Comparison of ENCODE assay signal across 18 mouse cellular contexts in the genomic region with DNA sequence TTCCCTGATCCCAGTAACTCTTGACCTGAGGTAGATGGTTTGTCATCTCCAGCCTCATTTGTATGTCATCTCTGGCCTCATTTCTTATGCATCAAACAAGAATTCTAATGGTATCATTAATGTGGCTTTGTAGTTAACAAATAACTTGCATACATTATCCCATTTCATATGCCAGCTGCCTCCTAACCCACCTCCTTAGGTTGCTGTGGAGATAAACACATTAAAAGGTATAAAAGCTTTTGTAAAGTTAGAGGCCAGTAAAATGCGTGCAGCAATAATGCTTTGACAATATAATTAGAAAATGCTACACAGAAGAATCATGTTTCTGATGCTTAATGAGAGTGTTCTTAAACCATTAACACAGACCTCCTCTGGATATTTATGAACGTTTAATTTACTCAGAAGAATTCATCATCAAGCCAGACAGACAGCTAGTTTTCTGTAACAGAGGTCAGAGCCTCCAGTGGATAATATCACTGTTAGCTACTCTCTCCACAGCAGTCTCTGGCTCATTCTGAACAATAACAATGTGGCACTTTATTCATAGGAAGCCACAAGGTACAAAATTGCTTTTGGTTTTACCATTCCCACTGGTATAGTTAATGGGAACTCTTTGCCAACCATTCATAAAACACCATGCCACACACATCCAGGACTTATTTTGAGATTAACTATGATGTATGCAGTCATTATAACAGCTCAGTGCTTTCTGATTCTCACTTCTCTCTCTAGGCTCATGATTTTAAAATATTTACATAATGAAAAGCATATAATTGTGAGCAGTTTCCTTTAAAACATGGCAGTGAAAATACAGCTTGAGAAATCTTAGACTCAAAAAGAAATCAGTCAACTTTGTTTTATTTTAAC.
DNase-seq lines count a peak whose midpoint lies in the region; ATAC-seq and TF ChIP-seq lines count a peak whose summit lies in the region.
"Had no signal": no experiment of that assay in that cellular context is flagged by ENCODE, and none has a peak within 500 bp of the region (broad histone marks: within the 10 kb centered on the region; RNA-seq: fewer than 3 reads in every experiment).

No protein-coding gene starts in this region.

- H3K27me3 ChIP-seq in hindbrain, embryonic 11.5 days (ENCODE audit: control insufficient read depth, insufficient read depth, low read length): no peaks in the 10 kb centered on the region
- no peaks in the 10 kb centered on the region for H3K27me3 ChIP-seq in hindbrain, embryonic 10.5 days (ENCODE audit: insufficient read depth, poor library complexity, severe bottlenecking)
- no peaks in the 10 kb centered on the region for H3K27me3 ChIP-seq in hindbrain, embryonic 12.5 days
- H3K27me3 ChIP-seq in neural tube, embryonic 12.5 days (replicated peaks): no peaks in the 10 kb centered on the region
- H3K27me3 ChIP-seq: megakaryocyte, embryonic 14.5 days had no signal

- H3K36me3 ChIP-seq in hindbrain, embryonic 11.5 days (ENCODE audit: control insufficient read depth, insufficient read depth, low read length): no peaks in the 10 kb centered on the region
- no peaks in the 10 kb centered on the region for H3K36me3 ChIP-seq in hindbrain, embryonic 10.5 days
- H3K36me3 ChIP-seq in hindbrain, embryonic 12.5 days: no peaks in the 10 kb centered on the region
- H3K36me3 ChIP-seq in neural tube, embryonic 12.5 days: no peaks in the 10 kb centered on the region

- H3K9ac ChIP-seq in hindbrain, embryonic 11.5 days (ENCODE audit: low read depth, low read length): no peak overlapping the region
- H3K9ac ChIP-seq in hindbrain, embryonic 12.5 days: no peak overlapping the region
- no peak overlapping the region for H3K9ac ChIP-seq in neural tube, embryonic 12.5 days
- H3K9ac ChIP-seq: liver, postnatal 0 days had no signal

- WGBS in hindbrain, embryonic 11.5 days: 68% methylated on average over 2 of the region's 2 CpGs
- WGBS in hindbrain, embryonic 10.5 days: 73% methylated on average over 2 of the region's 2 CpGs
- 56% methylated on average over 2 of the region's 2 CpGs for WGBS in hindbrain, embryonic 12.5 days
- 59% methylated on average over 2 of the region's 2 CpGs for WGBS in neural tube, embryonic 12.5 days

- no peak for TF ChIP-seq CTCF in brain, embryonic 14.5 days (IDR thresholded peaks at IDR 0.05; ENCODE audit: borderline replicate concordance, extremely low read depth, insufficient read depth, insufficient read length)

- no peak overlapping the region for H3K4me2 ChIP-seq in hindbrain, embryonic 11.5 days (replicated peaks; ENCODE audit: low read depth, low read length)
- H3K4me2 ChIP-seq in hindbrain, embryonic 12.5 days (replicated peaks): no peak overlapping the region
- H3K4me2 ChIP-seq in neural tube, embryonic 12.5 days (replicated peaks): no peak overlapping the region

- peak; percentile 70; the same call in 1 of the 2 replicates for ATAC-seq in hindbrain, embryonic 11.5 days (ENCODE audit: low FRiP score)
- peak; percentile 78 for ATAC-seq in hindbrain, embryonic 12.5 days (ENCODE audit: low FRiP score)
- peak; percentile 84 for ATAC-seq in neural tube, embryonic 12.5 days (ENCODE audit: low FRiP score, low read depth)
- ATAC-seq in frontal cortex, adult (ENCODE audit: low TSS enrichment): no peak
- ATAC-seq: liver, postnatal 0 days had no signal

- H3K4me3 ChIP-seq in hindbrain, embryonic 11.5 days (ENCODE audit: low read depth, low read length): no peak overlapping the region
- H3K4me3 ChIP-seq in hindbrain, embryonic 10.5 days: no peak overlapping the region
- H3K4me3 ChIP-seq in hindbrain, embryonic 12.5 days: no peak overlapping the region
- no peak overlapping the region for H3K4me3 ChIP-seq in neural tube, embryonic 12.5 days
- H3K4me3 ChIP-seq: left cerebral cortex, adult 2 months; megakaryocyte, embryonic 14.5 days had no signal

- no peak for DNase-seq in hindbrain, embryonic 11.5 days (ENCODE audit: low spot score)
- no peak for DNase-seq in hindbrain, embryonic 10.5 days (ENCODE audit: low spot score)
- DNase-seq in brain, embryonic 14.5 days (ENCODE audit: low read depth): peak; percentile 63
- no peak for DNase-seq in thymus, postnatal 25 days
- DNase-seq in left cerebral cortex, postnatal 4 days: no peak
- DNase-seq: adrenal gland, adult 8-10 months; cerebellum, adult 11 months; heart, adult 18-20 months; kidney, adult 11 months; kidney, postnatal 14 days; liver; liver, postnatal 0 days; lung, postnatal 14 days had no signal

- TF ChIP-seq POLR2A in brain, embryonic 14.5 days (IDR thresholded peaks at IDR 0.05; ENCODE audit: borderline replicate concordance, extremely low read depth, insufficient read depth, insufficient read length, poor library complexity, severe bottlenecking): no peak

- H3K4me1 ChIP-seq in hindbrain, embryonic 11.5 days (replicated peaks; ENCODE audit: control insufficient read depth, insufficient read depth, low read length): no peaks in the 10 kb centered on the region
- H3K4me1 ChIP-seq in hindbrain, embryonic 10.5 days (replicated peaks): no peaks in the 10 kb centered on the region
- H3K4me1 ChIP-seq in hindbrain, embryonic 12.5 days: no peaks in the 10 kb centered on the region
- no peaks in the 10 kb centered on the region for H3K4me1 ChIP-seq in neural tube, embryonic 12.5 days
- H3K4me1 ChIP-seq: megakaryocyte, embryonic 14.5 days had no signal

- no peak overlapping the region for H3K27ac ChIP-seq in hindbrain, embryonic 11.5 days (ENCODE audit: low read depth, low read length)
- no peak overlapping the region for H3K27ac ChIP-seq in hindbrain, embryonic 10.5 days
- no peak overlapping the region for H3K27ac ChIP-seq in hindbrain, embryonic 12.5 days
- H3K27ac ChIP-seq in neural tube, embryonic 12.5 days: no peak overlapping the region
- H3K27ac ChIP-seq: left cerebral cortex, adult 2 months had no signal

- H3K9me3 ChIP-seq in hindbrain, embryonic 11.5 days (ENCODE audit: control insufficient read depth, low read length): no peaks in the 10 kb centered on the region
- H3K9me3 ChIP-seq in hindbrain, embryonic 10.5 days: no peaks in the 10 kb centered on the region
- no peaks in the 10 kb centered on the region for H3K9me3 ChIP-seq in hindbrain, embryonic 12.5 days (replicated peaks)
- no peaks in the 10 kb centered on the region for H3K9me3 ChIP-seq in neural tube, embryonic 12.5 days
- H3K9me3 ChIP-seq: megakaryocyte, embryonic 14.5 days had no signal

- intact Hi-C loops in left cerebral cortex, postnatal 4 days (cut with DNase I): no loop called here
